Comparison of ENCODE assay signal across 8 mouse cellular contexts in the genomic region with DNA sequence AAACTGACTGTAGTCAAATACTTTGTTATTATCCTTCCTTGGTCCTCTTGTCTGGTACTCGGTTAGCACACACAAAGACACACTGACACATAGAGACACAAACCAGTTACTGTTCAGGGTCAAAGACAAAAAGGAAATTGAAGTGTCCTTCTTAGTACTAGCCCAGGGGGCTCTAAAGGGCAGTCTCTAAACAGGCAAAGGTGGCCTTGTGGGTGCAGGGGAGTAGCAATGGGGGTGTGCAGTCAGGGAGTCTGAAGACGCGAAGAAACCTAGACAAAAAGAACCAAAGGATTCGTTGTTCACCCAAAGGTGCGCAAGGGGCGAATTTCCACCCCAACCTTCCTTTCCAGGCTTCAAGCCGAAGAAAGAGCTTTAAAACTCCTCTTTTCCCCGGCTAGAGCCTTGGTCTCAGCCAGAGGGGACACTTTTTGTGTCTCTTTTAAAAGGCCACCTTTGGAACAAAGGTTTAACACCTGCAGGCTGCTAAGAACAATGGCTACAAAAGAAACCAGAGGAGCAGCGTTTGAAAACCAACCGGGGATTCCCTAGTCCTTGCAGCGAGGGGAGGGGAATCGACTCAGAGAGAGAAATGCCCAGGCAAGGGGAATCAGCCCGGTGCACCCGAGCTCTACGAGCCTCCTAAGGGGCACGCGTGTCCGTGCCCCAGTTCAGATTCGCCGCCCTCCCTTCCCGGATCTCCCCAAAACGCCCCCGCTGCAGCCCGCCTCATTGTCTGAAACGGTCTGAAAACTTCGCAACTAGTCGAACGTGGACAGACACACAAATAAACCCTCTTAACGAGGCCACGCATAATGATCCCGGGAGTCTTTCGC. TPM values are rescaled to one million over a fixed set of nuclear protein-coding genes. Genes with fewer than 3 reads are reported as not detected.
DNase-seq lines count a peak whose midpoint lies in the region; ATAC-seq and TF ChIP-seq lines count a peak whose summit lies in the region.

No protein-coding gene starts in this region.

- ATAC-seq in heart, embryonic 13.5 days (ENCODE audit: extremely low read depth, insufficient number of reproducible peaks, low FRiP score, low TSS enrichment), result no peak

- peak overlapping the region; percentile 95 for H3K9ac ChIP-seq in heart, embryonic 13.5 days

- peaks cover 43% of the 10 kb centered on the region for H3K4me1 ChIP-seq in heart, embryonic 13.5 days
- H3K4me1 ChIP-seq in small intestine, adult 2 months (ENCODE audit: control insufficient read depth, insufficient read depth, insufficient read length, low read length), result no peaks in the 10 kb centered on the region

- no peaks in the 10 kb centered on the region for H3K9me3 ChIP-seq in heart, embryonic 13.5 days

- under 1% methylated on average over 32 of the region's 32 CpGs for WGBS in heart, embryonic 13.5 days
- 5% methylated on average over 32 of the region's 32 CpGs for WGBS in small intestine, adult 2 months

- H3K4me2 ChIP-seq in heart, embryonic 13.5 days, result peak overlapping the region; percentile 80

- no peak for TF ChIP-seq CTCF in small intestine, adult 2 months (IDR thresholded peaks at IDR 0.05; ENCODE audit: extremely low read depth, insufficient read length, insufficient replicate concordance, low read depth, low read length)

- H3K4me3 ChIP-seq in heart, embryonic 13.5 days, result peak overlapping the region; percentile 68
- peak overlapping the region; percentile 78 for H3K4me3 ChIP-seq in small intestine, adult 2 months (ENCODE audit: low read depth, low read length)

- peaks cover 15% of the 10 kb centered on the region for H3K36me3 ChIP-seq in heart, embryonic 13.5 days
- no peaks in the 10 kb centered on the region for H3K36me3 ChIP-seq in small intestine, adult 2 months (ENCODE audit: control insufficient read depth, insufficient read depth, low read length)

- no peak for TF ChIP-seq POLR2A in small intestine, adult 2 months (IDR thresholded peaks at IDR 0.05; ENCODE audit: low read depth, low read length)

- DNase-seq in ovary, postnatal 36 days (ENCODE audit: low spot score), result peak; percentile 39
- DNase-seq in ovary, postnatal 14 days (ENCODE audit: low spot score), result no peak
- peak; percentile 73 for DNase-seq in embryo, embryonic 11 days
- DNase-seq in kidney, postnatal 14 days, result peak; percentile 48
- peak; percentile 44 for DNase-seq in lung, postnatal 36 days
- DNase-seq in MN1 (ENCODE audit: low spot score), result no peak

- H3K27ac ChIP-seq in heart, embryonic 13.5 days (replicated peaks), result peak overlapping the region; percentile 98
- peak overlapping the region; percentile 10 for H3K27ac ChIP-seq in small intestine, adult 2 months (ENCODE audit: insufficient read depth, low read depth, low read length)

- H3K27me3 ChIP-seq in heart, embryonic 13.5 days (replicated peaks), result no peaks in the 10 kb centered on the region
- no peaks in the 10 kb centered on the region for H3K27me3 ChIP-seq in small intestine, adult 2 months (ENCODE audit: control insufficient read depth, insufficient read depth, low read length)

RNA-seq across cellular contexts. Expression of gene Trib2, which starts 2.3 kb away (rescaled TPM):
- 40.3 and 42.2 TPM in 2 replicates for polyA plus RNA-seq in heart, embryonic 13.5 days (2015; fragmentation: Nextera tagmentation; extraction: Ambion mirVana)
- polyA plus RNA-seq in small intestine, adult 2 months (2012; rRNA removed), result 1.2 and 2.5 TPM in 2 replicates

Comparison
In these comparisons a context has a peak if more than half of its experiments do, and no peak if none do; other contexts are left out.
1. DNase-seq: peak in ovary, postnatal 36 days (single experiment), embryo, embryonic 11 days (single experiment), kidney, postnatal 14 days (single experiment) and lung, postnatal 36 days (single experiment); none in ovary, postnatal 14 days (single experiment) and MN1 (single experiment).
2. RNA of gene Trib2, which starts 2.3 kb away (polyA plus RNA-seq): 40.3 to 42.2 TPM in heart, embryonic 13.5 days; 1.2 to 2.5 TPM in small intestine, adult 2 months; every median in the first group is over 10 times any median in the second.